Mouse (Mus musculus) brain, embryonic 14.5 days (tissue): ENCODE data around the gene Dnajc27. TPM values are rescaled to one million over a fixed set of nuclear protein-coding genes. Genes with fewer than 3 reads are reported as not detected.

Source experiments
- DNase-seq: peaks from one replicate; pipeline ENCODE4 v3.0.0-alpha.2; 2011; ENCODE audit warnings: low read depth
- CTCF ChIP-seq: fragments of 200-500 bp; IDR thresholded peaks from 2 replicates; pipeline ENCODE4 v1.5.1; 2012; ENCODE audit warnings: inconsistent platforms, mild to moderate bottlenecking, moderate library complexity, borderline replicate concordance; ENCODE audit not compliant: insufficient read depth, insufficient read length; ENCODE audit errors: extremely low read depth
- POLR2A ChIP-seq: fragments of 200-500 bp; IDR thresholded peaks from 2 replicates; pipeline ENCODE4 v1.6.1; 2012; ENCODE audit warnings: mild to moderate bottlenecking, inconsistent platforms, borderline replicate concordance; ENCODE audit not compliant: poor library complexity, insufficient read depth, insufficient read length, severe bottlenecking; ENCODE audit errors: extremely low read depth
- polyA plus RNA-seq: library from polyadenylated mRNA; depleted of rRNA; stranded (reverse); fragments of >200 nt; gene quantifications from 2 replicates; pipeline ENCODE4 v1.2.3, GENCODE M21; 2012; rRNA removed

The Dnajc27 gene
- polyA plus RNA-seq, result 19.6 and 21.1 TPM in 2 replicates

DNA sequence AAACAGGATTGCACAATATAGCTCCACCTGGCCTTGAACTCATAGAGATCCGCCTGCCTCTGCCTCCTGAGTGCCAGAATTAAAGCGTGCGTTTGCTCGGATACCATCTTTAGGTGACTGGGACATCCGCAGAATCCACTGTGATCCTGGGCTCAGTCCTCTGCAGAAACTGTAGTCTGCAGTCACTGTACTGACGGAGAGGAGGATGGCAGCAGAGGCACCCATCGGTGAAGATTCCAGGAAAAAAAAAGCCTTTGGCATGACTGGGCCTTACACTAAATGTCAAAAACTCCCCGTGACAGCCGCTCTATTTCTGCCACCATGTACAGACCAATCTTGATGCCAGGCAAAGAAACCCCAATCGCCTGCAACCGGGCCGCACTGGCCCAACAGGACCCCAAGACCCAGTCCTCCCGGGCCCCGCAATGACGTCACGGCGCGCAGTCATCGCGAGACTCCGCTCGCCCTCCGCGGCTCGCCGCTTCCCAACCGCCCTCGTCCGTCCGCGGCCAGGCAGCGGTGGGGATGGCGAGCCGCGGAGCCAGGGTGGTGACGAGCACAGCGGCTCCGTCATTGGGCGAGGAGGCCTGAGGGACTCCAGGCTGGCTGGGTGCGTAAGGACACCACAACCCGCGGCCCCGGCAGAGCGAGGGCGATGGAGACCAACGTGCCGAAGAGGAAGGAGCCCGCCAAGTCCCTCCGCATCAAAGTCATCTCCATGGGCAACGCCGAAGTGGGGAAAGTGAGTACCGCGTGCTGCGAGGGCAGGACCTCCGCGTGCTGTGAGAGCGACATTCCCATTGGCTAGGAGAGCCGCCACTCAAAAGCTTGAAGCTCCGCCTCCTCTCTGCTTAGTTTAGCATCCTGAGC is at the start of gene Dnajc27:
Gene Dnajc27 (plus strand): TSS at position 452 of the 870 bp plus-strand sequence.
- peak; percentile 98 for DNase-seq
- no peak for TF ChIP-seq CTCF
- peak; percentile 73; the same call in 1 of the 2 replicates for TF ChIP-seq POLR2A

DNA sequence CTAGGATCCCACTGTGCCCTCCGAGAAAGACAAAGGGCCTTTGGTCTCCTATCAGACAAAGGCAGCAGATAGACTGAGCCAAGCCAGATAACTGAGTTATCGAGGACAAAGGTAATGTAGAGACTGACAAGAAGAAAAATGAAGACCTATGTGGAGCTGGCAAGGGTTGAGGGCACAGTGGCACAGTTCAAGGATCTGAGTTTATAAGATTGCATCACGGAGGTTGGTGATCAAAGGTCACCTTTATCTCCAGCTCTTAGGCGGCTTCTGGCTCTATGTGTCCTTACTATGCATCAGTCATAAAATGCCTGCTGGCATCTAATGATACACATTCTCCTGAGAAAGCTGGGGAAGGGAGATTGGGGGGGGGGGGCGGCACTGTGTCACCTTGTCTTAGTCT is 46.2 kb upstream of the Dnajc27 start:
- no peak for DNase-seq
- TF ChIP-seq CTCF (no peak), POLR2A (no peak)

DNA sequence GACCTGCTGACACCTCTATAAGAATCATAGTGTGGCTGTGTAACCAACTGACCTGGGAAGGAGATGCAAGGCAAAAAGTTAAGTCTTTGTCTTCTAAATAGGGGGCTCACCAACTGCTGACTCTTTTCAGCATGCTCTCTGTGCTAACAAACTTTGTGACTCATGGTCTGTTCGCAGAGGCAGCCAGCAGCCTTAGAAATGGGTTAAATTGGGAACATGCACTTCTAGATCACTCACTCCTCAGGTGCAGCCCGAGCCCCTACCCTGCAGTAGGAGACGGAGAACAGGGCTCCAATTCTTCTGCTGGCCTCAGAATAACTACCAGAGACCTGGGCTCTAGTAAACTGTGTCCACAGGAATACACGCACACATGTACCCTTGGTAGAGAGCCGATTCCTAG is 44.9 kb upstream of the Dnajc27 start:
- no peak for DNase-seq

DNA sequence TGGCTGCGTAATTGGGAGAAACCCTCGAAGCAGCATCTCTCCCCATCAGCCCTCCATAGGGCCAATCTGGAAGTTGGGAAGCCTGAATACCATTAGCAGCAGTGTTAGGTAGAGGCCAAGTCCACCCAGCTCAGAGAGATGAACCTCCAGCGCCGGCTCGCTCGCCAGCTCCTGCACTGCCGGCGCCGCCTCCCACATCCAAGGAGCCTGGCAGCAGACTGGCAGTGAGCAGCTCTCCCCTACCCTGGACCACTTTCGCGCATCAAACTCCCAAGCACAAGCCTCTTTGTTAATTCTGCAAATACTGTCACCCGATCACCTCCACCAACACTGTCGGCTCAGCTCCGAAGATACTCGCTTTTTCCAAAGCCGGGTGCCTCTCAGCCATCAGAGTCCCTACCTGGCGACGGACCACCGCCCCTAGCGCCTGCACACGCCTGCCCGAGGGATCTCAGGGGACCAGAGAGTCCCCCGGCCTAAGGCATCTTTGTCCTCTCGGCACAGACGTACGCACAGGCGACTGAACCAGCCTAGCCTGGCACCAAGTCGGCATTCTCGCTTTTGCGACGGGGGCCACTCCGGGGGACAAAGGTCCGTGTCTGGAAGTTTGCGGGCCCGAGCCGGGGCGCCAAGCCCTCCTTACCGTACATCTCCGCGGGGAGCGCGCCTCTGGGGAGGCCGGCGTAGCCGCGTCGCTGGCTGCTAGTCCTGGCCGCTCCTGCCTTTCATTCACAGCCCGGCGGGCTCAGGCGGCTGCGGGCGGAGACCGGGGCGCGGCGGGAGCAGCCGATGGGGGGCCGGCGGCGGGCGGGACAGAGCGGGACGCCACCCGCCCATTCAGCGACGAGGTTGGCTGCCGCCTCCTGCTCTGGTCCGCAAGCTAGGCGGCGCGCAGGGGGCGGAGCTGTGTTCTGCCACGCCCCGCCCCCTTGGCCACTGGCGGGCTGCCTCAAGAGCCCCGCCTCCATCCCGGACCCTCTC is 44.0 kb upstream of the Dnajc27 start, which contains the start of gene Efr3b:
Gene Efr3b (minus strand): TSS at position 855 of the 981 bp plus-strand sequence.
- DNase-seq, result peak; percentile 97
- TF ChIP-seq CTCF (no peak), POLR2A (peak; percentile 87)

More for the DNA sequence above, 44.9 kb upstream of the Dnajc27 start:
- no peak for TF ChIP-seq CTCF
- no peak for TF ChIP-seq POLR2A

DNA sequence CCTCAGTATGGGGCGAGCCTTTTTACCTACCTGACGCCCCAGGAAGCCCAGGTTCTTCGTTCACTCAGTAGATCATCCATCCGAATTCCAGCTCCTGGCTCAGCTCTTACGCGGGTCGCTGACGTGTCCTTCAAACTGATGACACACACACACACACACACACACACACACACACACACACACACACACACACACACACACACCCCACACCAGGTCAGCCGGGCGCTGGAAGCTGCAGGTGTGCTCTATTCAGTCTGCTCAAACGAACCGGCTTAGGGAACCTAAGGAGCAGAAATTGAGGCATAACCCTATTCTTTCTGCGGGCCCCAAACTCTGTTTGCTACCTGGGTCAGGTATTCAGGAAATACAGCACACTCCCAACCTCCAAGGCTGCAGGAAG is 43.3 kb upstream of the Dnajc27 start:
- no peak for TF ChIP-seq CTCF
- no peak for TF ChIP-seq POLR2A
- no peak for DNase-seq

DNA sequence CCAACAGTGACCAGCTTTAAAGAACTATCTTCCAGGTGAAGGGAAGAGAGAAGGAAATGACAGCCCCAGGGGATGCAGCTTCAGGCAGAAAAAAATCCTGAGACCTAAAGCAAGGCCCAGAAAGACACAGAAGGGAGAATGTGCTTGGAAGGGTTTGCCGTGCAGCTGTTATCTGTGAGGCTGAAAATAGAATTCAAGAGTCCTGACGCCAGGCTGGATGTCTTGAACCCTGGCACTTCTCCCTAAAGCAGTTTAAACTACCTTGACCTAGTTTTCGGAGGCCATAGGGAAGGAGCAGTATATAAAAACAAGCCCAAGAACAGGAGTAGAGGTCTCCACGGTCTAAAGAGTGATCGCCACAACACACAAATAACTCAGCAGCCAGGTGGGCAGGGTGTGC is 40.0 kb upstream of the Dnajc27 start:
- no peak for TF ChIP-seq CTCF
- TF ChIP-seq POLR2A, result no peak
- no peak for DNase-seq

DNA sequence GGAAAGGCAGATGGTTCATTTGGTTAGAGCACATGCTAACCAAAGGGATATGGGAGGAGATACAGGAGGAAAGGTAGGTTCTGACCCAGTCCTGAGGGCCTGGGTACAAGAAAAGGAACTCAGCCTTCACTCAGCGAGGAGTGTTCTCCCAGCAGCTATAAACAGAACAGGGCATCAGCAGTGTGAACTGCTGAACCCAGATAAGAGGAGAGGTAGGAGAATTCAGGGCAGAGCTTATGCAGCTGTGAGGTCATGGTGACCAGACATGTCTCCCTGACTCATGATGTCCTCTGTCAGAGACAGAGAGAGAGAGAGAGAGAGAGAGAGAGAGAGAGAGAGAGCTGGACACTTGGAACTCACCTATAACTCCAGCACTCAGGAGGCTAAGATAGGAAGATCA is 36.4 kb upstream of the Dnajc27 start:
- TF ChIP-seq POLR2A (no peak), CTCF (no peak)
- no peak for DNase-seq

DNA sequence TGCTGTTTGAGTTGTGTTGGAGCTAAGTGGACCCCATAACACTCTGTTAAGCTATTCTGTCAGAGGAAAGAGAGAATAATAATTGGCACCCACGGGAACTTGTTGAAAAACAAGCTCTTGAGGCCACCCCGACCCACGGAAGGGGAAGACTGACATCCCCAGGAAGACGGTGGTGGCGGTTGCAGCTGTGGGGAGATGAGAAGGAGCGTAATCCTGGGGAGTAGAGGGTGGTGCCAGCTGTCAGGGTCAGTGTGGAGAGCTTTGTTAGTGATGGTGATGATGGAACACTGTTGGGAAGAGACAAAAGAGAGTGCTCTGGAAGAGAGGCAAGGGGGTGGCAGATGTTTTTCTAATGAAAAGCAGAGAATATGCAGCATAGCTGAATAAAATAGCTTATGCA is 34.4 kb upstream of the Dnajc27 start:
- no peak for TF ChIP-seq POLR2A
- TF ChIP-seq CTCF, result no peak

DNA sequence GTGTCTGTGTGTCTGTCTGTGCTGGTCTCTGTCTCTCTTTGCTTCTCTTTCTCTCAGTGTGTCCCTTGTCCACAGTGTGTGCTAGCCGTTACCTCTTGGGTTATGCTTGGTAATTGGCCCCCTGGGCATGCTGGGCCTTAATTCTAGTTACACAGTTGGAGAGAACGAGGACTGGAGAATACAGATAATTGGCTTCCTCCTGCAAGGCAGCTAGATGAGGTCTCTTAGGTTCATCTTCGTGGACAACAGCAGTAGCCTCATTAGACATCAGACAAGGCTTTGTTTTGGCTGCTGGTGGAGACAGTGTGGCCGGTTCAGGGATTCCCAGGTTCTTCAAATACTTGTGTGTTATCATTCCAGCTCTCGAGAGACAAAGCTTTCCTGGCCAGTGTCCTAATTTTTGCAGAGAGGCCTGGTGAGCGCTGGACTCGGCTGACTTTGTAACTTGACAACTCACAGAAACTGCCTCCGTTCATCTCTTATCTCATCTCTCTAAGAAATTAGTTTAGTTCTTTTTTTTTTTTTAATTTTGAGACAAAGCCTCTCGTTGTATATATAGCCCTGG is 31.4 kb upstream of the Dnajc27 start:
- TF ChIP-seq POLR2A (no peak), CTCF (no peak)
- peak; percentile 55 for DNase-seq

More for the DNA sequence above, 34.4 kb upstream of the Dnajc27 start:
- DNase-seq, result peak; percentile 3

DNA sequence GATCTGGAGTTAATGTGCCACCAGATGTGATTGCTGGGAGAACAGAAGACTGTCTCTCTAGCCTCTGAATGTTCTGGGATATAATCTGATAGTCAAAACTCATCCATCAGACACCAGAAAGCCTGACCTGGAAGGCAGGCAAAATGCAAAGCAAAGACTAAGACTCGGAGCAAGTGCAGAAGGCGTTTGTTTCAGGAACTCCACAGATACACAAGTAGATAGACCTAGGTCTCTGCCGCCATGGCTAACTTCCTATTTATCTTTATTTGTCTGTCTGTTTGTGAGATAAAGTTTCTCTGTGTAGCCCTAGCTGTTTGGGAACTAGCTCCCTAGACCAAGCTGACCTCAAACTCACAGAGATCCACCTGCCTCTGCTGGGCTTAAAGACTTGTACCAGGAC is 28.7 kb upstream of the Dnajc27 start:
- no peak for DNase-seq
- TF ChIP-seq POLR2A, result no peak

DNA sequence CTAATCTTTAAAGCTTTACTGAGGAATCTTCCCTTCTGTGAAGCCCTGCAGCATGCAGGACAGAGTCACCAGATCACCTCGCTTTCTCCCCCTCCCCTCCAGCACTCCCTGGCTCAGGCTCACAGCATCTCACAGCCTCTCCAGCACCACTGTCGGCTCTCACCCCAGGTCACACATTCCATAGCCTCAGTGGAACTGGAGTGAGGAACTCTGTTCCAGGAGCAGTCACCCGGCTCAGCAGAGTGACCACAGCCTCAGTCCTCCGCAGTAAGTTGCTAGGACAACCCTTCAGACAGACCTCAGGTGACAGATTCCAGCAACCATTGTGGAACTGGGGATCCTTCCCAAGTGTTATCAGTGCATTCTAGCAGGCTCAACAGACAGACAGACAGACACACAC is 27.5 kb upstream of the Dnajc27 start:
- DNase-seq, result no peak
- no peak for TF ChIP-seq CTCF
- TF ChIP-seq POLR2A, result no peak
